Mouse (Mus musculus) MEL (cell line): ENCODE data around the gene Cacng5.

ENCODE experiments used
- E2F4 ChIP-seq: IDR thresholded peaks from 2 replicates; pipeline ENCODE4 v1.6.1; 2011; ENCODE audit warnings: low read depth, low read length, improper control_type of control experiment, borderline replicate concordance
- EP300 ChIP-seq, 2 experiments: IDR thresholded peaks; 2 replicates each; pipeline ENCODE4 v1.6.1; 2011; ENCODE audit warnings: improper control_type of control experiment in 2 of 2, low read length in 2 of 2, low read depth in 1 of 2, mild to moderate bottlenecking in 1 of 2
- MAZ ChIP-seq: IDR thresholded peaks from 2 replicates; pipeline ENCODE4 v1.6.1; 2012; ENCODE audit warnings: low read depth, mild to moderate bottlenecking, inconsistent platforms, low read length, improper control_type of control experiment
- MYC ChIP-seq: IDR thresholded peaks from 2 replicates; pipeline ENCODE4 v1.6.1; 2011; ENCODE audit warnings: low read depth, mild to moderate bottlenecking, low read length, improper control_type of control experiment, moderate library complexity
- POLR2A ChIP-seq, 2 experiments: IDR thresholded peaks; 2 replicates each; pipeline ENCODE4 v1.6.1; 2011 to 2012; ENCODE audit warnings: low read length in 2 of 2, mild to moderate bottlenecking in 2 of 2, control low read depth in 1 of 2, improper control_type of control experiment in 1 of 2, low read depth in 1 of 2, moderate library complexity in 1 of 2; ENCODE audit not compliant: control insufficient read depth in 1 of 2, insufficient read depth in 1 of 2, poor library complexity in 1 of 2

DNA sequence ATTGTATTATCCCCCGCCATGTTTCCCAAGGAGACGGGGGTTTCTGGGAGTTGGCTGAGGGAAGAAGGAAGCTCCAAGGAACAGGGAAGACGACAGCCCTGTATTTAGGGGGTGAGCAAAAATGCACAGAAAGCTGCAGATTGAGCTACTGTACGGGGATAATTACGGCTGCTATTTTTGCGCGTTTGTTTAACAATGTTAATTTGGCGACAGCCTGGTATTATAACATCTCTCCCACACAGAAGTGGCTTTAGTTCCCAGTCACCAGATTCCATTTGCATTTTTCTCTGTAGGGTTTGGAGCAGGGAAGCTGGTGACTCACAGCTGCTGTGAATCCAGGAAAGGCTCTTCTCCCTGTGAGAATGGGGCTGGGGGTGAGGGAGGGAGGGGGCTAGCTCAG lies 47.3 kb downstream of the Cacng5 start:
- no peak for TF ChIP-seq EP300 (IDR thresholded peaks at IDR 0.05; ENCODE audit: low read depth in 1 of 2, low read length in 2 of 2)
- no peak for TF ChIP-seq MAZ
- TF ChIP-seq POLR2A (IDR thresholded peaks at IDR 0.05; ENCODE audit: control insufficient read depth in 1 of 2, insufficient read depth in 1 of 2, low read depth in 1 of 2, low read length in 2 of 2, poor library complexity in 1 of 2): no peak
- no peak for TF ChIP-seq MYC
- TF ChIP-seq E2F4: no peak
